In genomic region chr16:90774646-90775045, GRCm38 (mm10) we compare ENCODE assay signal across 15 mouse cellular contexts. TPM values are rescaled to one million over a fixed set of nuclear protein-coding genes. Genes with fewer than 3 reads are reported as not detected.
"Had no signal": no experiment of that assay in that cellular context is flagged by ENCODE, and none has a peak within 500 bp of the region (broad histone marks: within the 10 kb centered on the region; RNA-seq: fewer than 3 reads in every experiment).

No protein-coding gene starts in this region.

- DNase-seq: lung, adult 18-20 months; lung, embryonic 14.5 days; lung, postnatal 10 days; lung, postnatal 4 days; midbrain, embryonic 14.5 days; retina, postnatal 1 day; right cerebral cortex, adult 18-20 months; right cerebral cortex, postnatal 25 days; right cerebral cortex, postnatal 4 days; spleen, adult 18-20 months; thymus, adult 18-20 months; thymus, postnatal 14 days; thymus, postnatal 36 days had no signal

RNA-seq across cellular contexts. Expression of gene Mrap, which starts 36.6 kb away (rescaled TPM):
- total RNA-seq: megakaryocyte, adult 5-6 weeks; megakaryocyte-erythroid progenitor cell, adult 5-6 weeks had no signal

RNA-seq across cellular contexts. Expression of gene Eva1c, which starts 51.9 kb away (rescaled TPM):
- total RNA-seq: megakaryocyte, adult 5-6 weeks; megakaryocyte-erythroid progenitor cell, adult 5-6 weeks had no signal
